Mouse (Mus musculus): ENCODE measurements at regions not wholly inside any gene's neighbourhood (a gene's known extent, or its start where the extent isn't known, plus 50 kb on each side); places are given as distances from the start of the nearest gene placed in this dataset.

DNA sequence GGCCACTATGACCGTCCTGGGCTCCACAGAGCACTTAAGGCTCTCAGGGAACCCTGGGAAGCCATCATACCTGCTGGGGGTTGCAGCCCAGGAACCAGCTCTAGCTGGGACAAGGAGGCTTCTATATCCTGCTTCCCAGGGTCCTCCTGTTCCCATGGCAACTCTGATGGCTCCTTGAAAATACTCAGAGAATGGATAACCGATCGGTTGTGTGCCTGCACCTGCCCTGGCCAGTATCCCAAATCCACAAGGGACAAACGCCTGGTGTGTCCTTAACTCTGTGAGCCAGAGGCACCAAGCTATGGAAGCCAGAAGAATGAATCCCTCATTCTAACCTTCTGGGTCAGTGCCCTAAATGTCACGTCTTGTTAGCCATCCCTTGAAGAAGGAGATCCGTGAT is 469.6 kb upstream of the Gulo start:
- TF ChIP-seq CTCF (IDR thresholded peaks at IDR 0.05; ENCODE audit: low read depth, low read length) = no peak
- TF ChIP-seq POLR2A (IDR thresholded peaks at IDR 0.05; ENCODE audit: borderline replicate concordance, low read depth, low read length) = no peak

Data from bone marrow macrophage, adult 2 months (primary cell).